Comparison of ENCODE assay signal across 21 mouse cellular contexts in the genomic region with DNA sequence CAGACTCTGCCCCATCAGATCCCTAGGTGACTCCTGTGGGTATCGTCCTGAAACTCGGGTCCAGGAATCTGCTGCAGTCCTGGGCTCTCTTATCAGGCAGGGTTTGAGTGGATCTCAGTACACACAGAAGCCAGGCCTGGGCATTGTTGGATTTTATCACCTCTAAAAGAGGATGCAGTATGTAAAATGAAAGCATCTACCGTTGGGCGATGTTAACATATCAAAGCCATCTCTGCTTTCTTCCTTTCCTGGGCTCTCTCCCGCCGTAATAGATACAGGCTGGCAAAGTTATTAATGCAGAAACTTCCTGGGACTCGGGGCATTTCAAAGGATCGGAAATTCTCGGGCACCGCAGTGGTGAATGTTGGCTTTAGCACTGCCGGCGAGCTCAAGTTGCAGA.
DNase-seq lines count a peak whose midpoint lies in the region; ATAC-seq and TF ChIP-seq lines count a peak whose summit lies in the region.
"Had no signal": no experiment of that assay in that cellular context is flagged by ENCODE, and none has a peak within 500 bp of the region (broad histone marks: within the 10 kb centered on the region; RNA-seq: fewer than 3 reads in every experiment).

No protein-coding gene starts in this region.

- H3K4me1 ChIP-seq in kidney, embryonic 16.5 days (ENCODE audit: insufficient read depth, low read length): peaks cover 5% of the 10 kb centered on the region
- H3K4me1 ChIP-seq in kidney, embryonic 14.5 days (ENCODE audit: control insufficient read depth, insufficient read depth, low read length): peaks cover 7% of the 10 kb centered on the region; the same call in 1 of the 2 replicates
- H3K4me1 ChIP-seq in midbrain, embryonic 11.5 days (ENCODE audit: control insufficient read depth, insufficient read depth, low read length): peaks cover 24% of the 10 kb centered on the region
- H3K4me1 ChIP-seq in neural tube, embryonic 13.5 days (replicated peaks): peaks cover 21% of the 10 kb centered on the region
- H3K4me1 ChIP-seq: liver, embryonic 15.5 days had no signal

- no peak for DNase-seq in gastrocnemius, adult 2 months
- DNase-seq in gastrocnemius, adult 8-10 months (ENCODE audit: low spot score in 2 of 2): no peak
- DNase-seq in midbrain, embryonic 11.5 days (ENCODE audit: low spot score, missing footprints): peak; percentile 82
- DNase-seq in lung, adult 18-20 months: no peak
- no peak for DNase-seq in frontal cortex, adult 2 months (ENCODE audit: extremely low spot score in 1 of 2, low spot score in 1 of 2)
- DNase-seq: adrenal gland, postnatal 14 days; cerebellum, adult 9-10 months; forebrain, postnatal 0 days; kidney, adult 8-10 months; left cerebral cortex, postnatal 4 days; liver; lung, postnatal 4 days; retina, postnatal 1 day; thymus, postnatal 14 days had no signal

- TF ChIP-seq CTCF in gastrocnemius, adult 2 months (IDR thresholded peaks at IDR 0.05): no peak

- intact Hi-C loops in gastrocnemius, adult 2 months (cut with DNase I): no loop called here

- ATAC-seq in kidney, embryonic 16.5 days (ENCODE audit: low FRiP score, low TSS enrichment): no peak
- ATAC-seq in kidney, embryonic 14.5 days (ENCODE audit: low FRiP score, low TSS enrichment): no peak
- ATAC-seq in midbrain, embryonic 11.5 days (ENCODE audit: low FRiP score): no peak
- no peak for ATAC-seq in neural tube, embryonic 13.5 days (ENCODE audit: low read depth)
- ATAC-seq: forebrain, postnatal 0 days; intestine, embryonic 15.5 days had no signal

- no peaks in the 10 kb centered on the region for H3K9me3 ChIP-seq in kidney, embryonic 16.5 days (ENCODE audit: low read length)
- H3K9me3 ChIP-seq in kidney, embryonic 14.5 days (ENCODE audit: control insufficient read depth, low read length): no peaks in the 10 kb centered on the region
- no peaks in the 10 kb centered on the region for H3K9me3 ChIP-seq in midbrain, embryonic 11.5 days (ENCODE audit: control insufficient read depth, low read length)
- H3K9me3 ChIP-seq in neural tube, embryonic 13.5 days: no peaks in the 10 kb centered on the region
- H3K9me3 ChIP-seq: forebrain, embryonic 10.5 days; heart, embryonic 10.5 days; intestine, embryonic 15.5 days; liver, embryonic 15.5 days had no signal

- 38% methylated on average over 12 of the region's 12 CpGs for whole genome bisulfite sequencing in kidney, embryonic 16.5 days
- WGBS in kidney, embryonic 14.5 days: 50% methylated on average over 12 of the region's 12 CpGs
- WGBS in midbrain, embryonic 11.5 days: 78% methylated on average over 12 of the region's 12 CpGs
- WGBS in neural tube, embryonic 13.5 days: 63% methylated on average over 12 of the region's 12 CpGs

- no peaks in the 10 kb centered on the region for H3K36me3 ChIP-seq in kidney, embryonic 16.5 days (ENCODE audit: insufficient read depth, low read length)
- no peaks in the 10 kb centered on the region for H3K36me3 ChIP-seq in kidney, embryonic 14.5 days (ENCODE audit: control insufficient read depth, insufficient read depth, low read length)
- no peaks in the 10 kb centered on the region for H3K36me3 ChIP-seq in midbrain, embryonic 11.5 days (ENCODE audit: control insufficient read depth, insufficient read depth, low read length)
- H3K36me3 ChIP-seq in neural tube, embryonic 13.5 days: no peaks in the 10 kb centered on the region
- H3K36me3 ChIP-seq: forebrain, embryonic 10.5 days; heart, embryonic 10.5 days; intestine, embryonic 15.5 days; liver, embryonic 15.5 days had no signal

- H3K4me2 ChIP-seq in kidney, embryonic 16.5 days (replicated peaks; ENCODE audit: low read depth, low read length): peak overlapping the region; percentile 14; the same call in 1 of the 2 replicates
- no peak overlapping the region; the same call in 1 of the 2 replicates for H3K4me2 ChIP-seq in kidney, embryonic 14.5 days (replicated peaks; ENCODE audit: low read depth, low read length)
- no peak overlapping the region for H3K4me2 ChIP-seq in midbrain, embryonic 11.5 days
- H3K4me2 ChIP-seq in neural tube, embryonic 13.5 days: no peak overlapping the region
- H3K4me2 ChIP-seq: intestine, embryonic 15.5 days; liver, embryonic 15.5 days had no signal

- no peak overlapping the region for H3K9ac ChIP-seq in kidney, embryonic 16.5 days (replicated peaks; ENCODE audit: low read length)
- no peak overlapping the region for H3K9ac ChIP-seq in kidney, embryonic 14.5 days (ENCODE audit: low read depth, low read length)
- no peak overlapping the region for H3K9ac ChIP-seq in midbrain, embryonic 11.5 days (ENCODE audit: low read length)
- no peak overlapping the region for H3K9ac ChIP-seq in neural tube, embryonic 13.5 days
- H3K9ac ChIP-seq: forebrain, postnatal 0 days; intestine, embryonic 15.5 days; liver, embryonic 15.5 days had no signal

- H3K4me3 ChIP-seq in gastrocnemius, adult 2 months: peak overlapping the region; percentile 11; the same call in 1 of the 2 replicates
- H3K4me3 ChIP-seq in kidney, embryonic 16.5 days (ENCODE audit: low read length): no peak overlapping the region
- H3K4me3 ChIP-seq in kidney, embryonic 14.5 days (ENCODE audit: low read length): no peak overlapping the region
- H3K4me3 ChIP-seq in midbrain, embryonic 11.5 days (ENCODE audit: low read depth, low read length): no peak overlapping the region
- no peak overlapping the region for H3K4me3 ChIP-seq in neural tube, embryonic 13.5 days
- H3K4me3 ChIP-seq: forebrain, embryonic 10.5 days; heart, embryonic 10.5 days; intestine, embryonic 15.5 days; liver, embryonic 15.5 days had no signal

- no peaks in the 10 kb centered on the region for H3K27me3 ChIP-seq in kidney, embryonic 16.5 days (ENCODE audit: insufficient read depth, low read length)
- H3K27me3 ChIP-seq in kidney, embryonic 14.5 days (ENCODE audit: control insufficient read depth, insufficient read depth, low read length): no peaks in the 10 kb centered on the region
- no peaks in the 10 kb centered on the region for H3K27me3 ChIP-seq in midbrain, embryonic 11.5 days (ENCODE audit: control insufficient read depth, insufficient read depth, low read length)
- no peaks in the 10 kb centered on the region for H3K27me3 ChIP-seq in neural tube, embryonic 13.5 days
- H3K27me3 ChIP-seq: intestine, embryonic 15.5 days; liver, embryonic 15.5 days had no signal

- no peak overlapping the region for H3K27ac ChIP-seq in gastrocnemius, adult 2 months
- H3K27ac ChIP-seq in kidney, embryonic 16.5 days (ENCODE audit: low read length): no peak overlapping the region
- H3K27ac ChIP-seq in kidney, embryonic 14.5 days (ENCODE audit: low read depth, low read length): no peak overlapping the region
- H3K27ac ChIP-seq in midbrain, embryonic 11.5 days (ENCODE audit: low read depth, low read length): no peak overlapping the region
- H3K27ac ChIP-seq in neural tube, embryonic 13.5 days (replicated peaks): peak overlapping the region; percentile 92
- H3K27ac ChIP-seq: forebrain, embryonic 10.5 days; heart, embryonic 10.5 days; intestine, embryonic 15.5 days; liver, embryonic 15.5 days had no signal
